Mouse (Mus musculus): ENCODE data around the gene Pilrb1.

GRCm38 (mm10) chr5:137897812-137898211 lies 39.9 kb upstream of the Pilrb1 start:
- TF ChIP-seq CTCF (IDR thresholded peaks at IDR 0.05; ENCODE audit: borderline replicate concordance, control insufficient read depth, extremely low read depth, insufficient read depth, low read length, poor library complexity) (no peak), POLR2A (IDR thresholded peaks at IDR 0.05; ENCODE audit: control insufficient read depth, extremely low read depth, insufficient read depth, low read length, poor library complexity) (no peak)
